Mouse (Mus musculus) intestine, embryonic 16.5 days (tissue): ENCODE measurements around the gene Gm595. TPM values are rescaled to one million over a fixed set of nuclear protein-coding genes. Genes with fewer than 3 reads are reported as not detected.

Source experiments
- ATAC-seq: fragments of 200-750 bp; cut with Nextera tagmentation; 2 replicates; pipeline ENCODE4 v1.8.0; 2017; ENCODE audit warnings: moderate TSS enrichment, moderate library complexity
- H3K27ac ChIP-seq: fragments of 300-500 bp; sonication (generic); 2 replicates; pipeline ENCODE4 v1.5.1; 2014; ENCODE audit warnings: mild to moderate bottlenecking, low read length
- H3K27me3 ChIP-seq: fragments of 300-500 bp; sonication (generic); replicated peaks from 2 replicates; pipeline ENCODE4 v1.6.1; 2014; ENCODE audit warnings: low read length, control low read depth, mixed read lengths; ENCODE audit not compliant: control insufficient read depth, insufficient read depth
- H3K36me3 ChIP-seq: fragments of 300-500 bp; sonication (generic); 2 replicates; pipeline ENCODE4 v1.6.1; 2014; ENCODE audit warnings: low read length, control low read depth; ENCODE audit not compliant: control insufficient read depth, insufficient read depth
- H3K4me1 ChIP-seq: fragments of 300-500 bp; sonication (generic); 2 replicates; pipeline ENCODE4 v1.6.1; 2014; ENCODE audit warnings: low read length, control low read depth, mixed read lengths; ENCODE audit not compliant: control insufficient read depth, insufficient read depth
- H3K4me2 ChIP-seq: fragments of 300-500 bp; sonication (generic); 2 replicates; pipeline ENCODE4 v1.6.1; 2014; ENCODE audit warnings: low read depth, low read length, control low read depth
- H3K4me3 ChIP-seq: fragments of 300-500 bp; sonication (generic); 2 replicates; pipeline ENCODE4 v1.5.1; 2014; ENCODE audit warnings: mild to moderate bottlenecking, low read length
- H3K9ac ChIP-seq: fragments of 300-500 bp; sonication (generic); 2 replicates; pipeline ENCODE4 v1.6.1; 2014; ENCODE audit warnings: low read depth, low read length
- H3K9me3 ChIP-seq: fragments of 300-500 bp; sonication (generic); 2 replicates; pipeline ENCODE4 v1.6.1; 2016; ENCODE audit warnings: low read length, control low read depth; ENCODE audit not compliant: control insufficient read depth
- WGBS: fragments of 180-500 bp; shearing (Covaris S2); extraction: QIAGEN DNeasy Blood & Tissue Kit; methylation state at CpG from one replicate; pipeline ENCODE4 v1.1.7; 2014; 5-methylcytosine and 5-hydroxymethylcytosine counted together
- polyA plus RNA-seq: library from polyadenylated mRNA; unstranded; fragments of >200 nt; fragmentation: Nextera tagmentation; extraction: Ambion mirVana; gene quantifications from 2 replicates; pipeline ENCODE4 v1.2.1, GENCODE M21; 2015

Gm595 gene
- polyA plus RNA-seq = not detected in 2 replicates

DNA sequence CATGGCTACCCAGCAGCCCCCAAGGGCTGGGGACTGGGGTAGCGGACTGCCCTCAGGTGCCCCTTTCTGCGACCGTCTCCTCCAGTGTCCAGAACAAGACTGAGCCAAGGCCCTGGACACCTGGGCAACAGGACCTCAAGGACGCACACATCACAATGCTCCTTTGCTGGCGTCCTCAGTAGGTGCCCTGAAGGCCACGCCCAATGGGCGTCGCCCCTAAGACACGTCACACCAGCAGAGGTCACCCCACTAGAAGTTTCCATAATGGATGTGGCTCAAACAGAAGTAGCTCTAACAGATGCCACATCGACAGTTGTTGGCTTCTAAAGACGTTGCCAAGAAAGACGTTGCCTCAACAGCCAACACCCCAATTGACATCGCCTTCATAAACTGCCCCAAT is at the start of gene Gm595:
Gm595 (minus strand) TSS at position 101 of the 400 bp plus-strand sequence.
- Histone ChIP-seq H3K4me3 (no peak within 1 kb of the TSS), H3K4me1 (no peaks in the 10 kb centered on the region), H3K36me3 (no peaks in the 10 kb centered on the region), H3K27me3 (no peaks in the 10 kb centered on the region), H3K9ac (no peak within 1 kb of the TSS), H3K9me3 (no peaks in the 10 kb centered on the region), H3K4me2 (no peak within 1 kb of the TSS), H3K27ac (no peak within 1 kb of the TSS)
- ATAC-seq = no peak
- 86% methylated on average over 13 of the region's 13 CpGs for WGBS

DNA sequence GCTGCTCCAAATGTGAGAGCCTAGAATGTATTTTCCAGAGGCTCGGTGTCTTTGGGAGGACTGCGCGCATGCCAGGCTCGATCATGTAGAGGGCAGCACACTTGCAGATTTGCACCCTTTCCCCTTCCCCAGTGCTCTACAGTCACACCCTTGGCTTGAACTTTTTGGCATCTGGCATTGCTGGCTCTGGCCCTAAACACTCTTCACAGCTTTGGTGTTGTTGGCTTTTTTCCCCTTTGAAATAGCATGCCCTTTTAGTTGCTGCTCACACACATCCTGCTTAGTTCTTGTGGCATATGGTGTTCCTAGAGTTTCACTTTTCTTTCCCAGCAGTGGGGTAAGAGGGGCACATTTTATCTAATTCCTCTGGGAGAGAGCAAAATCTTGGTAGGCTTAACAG is 30.9 kb upstream of the Gm595 start:
- no peak overlapping the region for H3K4me3 ChIP-seq
- H3K4me1 ChIP-seq = no peaks in the 10 kb centered on the region
- H3K36me3 ChIP-seq = no peaks in the 10 kb centered on the region
- H3K27me3 ChIP-seq = no peaks in the 10 kb centered on the region
- H3K9me3 ChIP-seq = no peaks in the 10 kb centered on the region
- ATAC-seq = no peak
- H3K4me2 ChIP-seq = no peak overlapping the region
- H3K27ac ChIP-seq = no peak overlapping the region
- no peak overlapping the region for H3K9ac ChIP-seq
- WGBS = 88% methylated on average over 4 of the region's 4 CpGs

DNA sequence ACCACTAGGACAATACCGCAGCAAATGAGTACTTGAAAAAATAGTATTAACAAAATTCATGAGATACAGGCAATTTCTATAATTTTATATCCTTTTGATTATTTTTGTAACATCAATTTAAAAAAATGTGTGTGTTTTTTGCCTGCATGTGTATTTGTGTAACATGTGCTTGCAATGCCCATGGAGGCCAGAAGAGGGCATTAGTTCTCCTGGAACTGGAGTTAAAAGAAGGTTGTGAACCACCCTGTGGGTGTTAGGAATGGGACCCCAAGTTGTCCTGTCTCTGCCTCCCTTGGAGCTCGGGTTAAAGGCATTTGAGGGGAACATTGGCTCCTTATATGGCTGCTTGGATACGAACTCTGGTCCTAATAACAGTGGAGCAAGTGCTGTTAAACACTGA is 26.2 kb upstream of the Gm595 start:
- no peak overlapping the region for H3K4me3 ChIP-seq
- H3K27ac ChIP-seq = no peak overlapping the region
- WGBS = 84% methylated on average over 3 of the region's 3 CpGs
- H3K9ac ChIP-seq = no peak overlapping the region
- no peaks in the 10 kb centered on the region for H3K4me1 ChIP-seq
- no peaks in the 10 kb centered on the region for H3K27me3 ChIP-seq
- no peak overlapping the region for H3K4me2 ChIP-seq
- no peaks in the 10 kb centered on the region for H3K36me3 ChIP-seq
- no peaks in the 10 kb centered on the region for H3K9me3 ChIP-seq
- ATAC-seq = no peak

DNA sequence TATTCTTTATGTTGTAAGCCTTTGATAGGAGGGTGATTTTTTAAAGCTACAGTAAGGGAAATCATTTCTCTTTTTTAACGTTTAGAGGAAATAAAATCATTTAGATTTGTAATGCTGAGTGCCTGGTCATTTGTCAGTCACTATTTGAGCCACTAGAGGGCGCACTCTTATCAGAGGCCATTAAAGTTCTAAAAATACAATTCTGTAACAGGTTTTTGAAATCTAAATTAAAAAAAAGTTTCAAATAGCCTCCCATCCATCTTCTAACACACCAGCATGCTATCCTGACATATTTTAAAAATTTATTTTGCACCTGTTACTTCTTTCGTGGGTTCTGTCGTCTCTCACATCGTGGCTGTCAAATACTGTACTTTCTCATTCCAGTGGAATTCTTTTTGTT is 22.0 kb upstream of the Gm595 start:
- Histone ChIP-seq H3K4me3 (no peak overlapping the region), H3K9ac (no peak overlapping the region), H3K4me2 (no peak overlapping the region), H3K36me3 (no peaks in the 10 kb centered on the region), H3K9me3 (no peaks in the 10 kb centered on the region), H3K27ac (no peak overlapping the region), H3K4me1 (no peaks in the 10 kb centered on the region), H3K27me3 (no peaks in the 10 kb centered on the region)
- WGBS = 39% methylated on average over 5 of the region's 5 CpGs
- ATAC-seq = no peak

DNA sequence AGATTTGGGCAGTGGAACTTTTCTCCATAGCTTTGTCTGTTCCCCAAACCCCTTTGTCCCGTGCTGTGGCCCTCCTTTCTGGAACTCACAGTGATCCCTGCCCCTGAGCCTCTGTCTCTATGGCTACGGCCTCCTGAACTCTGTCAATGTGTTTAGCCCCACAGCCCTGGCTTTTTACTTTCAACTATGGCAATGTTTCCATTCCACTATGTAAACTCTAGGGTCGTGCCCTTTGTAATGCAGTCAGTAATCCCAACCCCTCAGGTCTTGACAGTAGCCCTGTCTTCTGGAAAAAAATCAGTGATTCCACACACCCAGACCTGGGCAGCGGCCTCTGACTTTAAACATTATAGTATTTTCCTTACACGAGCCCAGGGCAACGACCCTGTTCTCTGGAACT is 19.3 kb upstream of the Gm595 start:
- Histone ChIP-seq H3K4me3 (no peak overlapping the region), H3K4me2 (no peak overlapping the region), H3K9ac (no peak overlapping the region), H3K27ac (no peak overlapping the region), H3K9me3 (no peaks in the 10 kb centered on the region), H3K36me3 (no peaks in the 10 kb centered on the region), H3K27me3 (no peaks in the 10 kb centered on the region), H3K4me1 (no peaks in the 10 kb centered on the region)
- WGBS = 42% methylated on average over 6 of the region's 6 CpGs
- ATAC-seq = no peak

DNA sequence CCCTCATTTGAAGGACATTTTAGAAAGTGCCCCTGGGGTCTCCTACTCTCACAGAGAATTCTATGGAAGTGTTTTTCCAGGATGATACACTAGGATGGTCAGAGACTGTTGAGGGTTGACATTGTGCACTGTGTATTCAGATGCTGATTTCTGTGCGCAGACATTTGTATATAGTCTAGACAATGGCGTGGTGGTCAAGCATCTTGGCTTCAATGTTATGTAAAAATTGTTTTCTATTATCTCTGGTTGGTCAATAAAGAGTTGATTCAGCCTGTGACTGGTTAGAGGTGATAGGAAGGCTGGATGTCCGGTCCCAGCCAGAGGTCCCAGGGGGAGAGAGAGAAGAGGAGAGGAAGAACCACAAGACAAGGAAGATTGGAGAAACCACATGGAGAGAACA is 16.4 kb upstream of the Gm595 start:
- Histone ChIP-seq H3K9me3 (no peaks in the 10 kb centered on the region), H3K4me3 (no peak overlapping the region), H3K36me3 (no peaks in the 10 kb centered on the region), H3K27me3 (no peaks in the 10 kb centered on the region), H3K4me2 (no peak overlapping the region), H3K27ac (no peak overlapping the region), H3K4me1 (no peaks in the 10 kb centered on the region), H3K9ac (no peak overlapping the region)
- 84% methylated on average over 3 of the region's 3 CpGs for WGBS
- no peak for ATAC-seq

DNA sequence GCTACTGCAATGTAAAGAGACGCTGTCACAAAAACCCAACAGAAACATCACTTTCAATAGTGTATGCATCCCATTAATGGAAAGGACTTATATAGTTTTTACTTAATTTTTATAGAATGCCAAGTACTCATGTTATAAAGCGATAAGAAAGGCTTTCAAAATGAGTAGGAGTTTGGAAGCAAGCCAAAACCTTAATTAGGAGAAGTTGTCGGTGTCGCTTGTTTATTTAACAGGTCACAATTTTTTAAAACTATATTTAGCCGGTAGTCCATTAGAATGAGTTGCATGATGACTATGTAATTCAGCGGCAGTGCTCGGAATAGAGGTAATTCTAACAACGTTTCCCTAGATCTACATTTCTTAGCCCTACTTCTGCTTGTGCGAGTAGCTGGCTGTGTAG is 12.7 kb upstream of the Gm595 start:
- Histone ChIP-seq H3K4me3 (no peak overlapping the region), H3K36me3 (no peaks in the 10 kb centered on the region), H3K4me1 (no peaks in the 10 kb centered on the region), H3K27ac (no peak overlapping the region), H3K9ac (no peak overlapping the region), H3K9me3 (no peaks in the 10 kb centered on the region), H3K4me2 (no peak overlapping the region), H3K27me3 (no peaks in the 10 kb centered on the region)
- ATAC-seq = no peak
- WGBS = 83% methylated on average over 9 of the region's 9 CpGs

DNA sequence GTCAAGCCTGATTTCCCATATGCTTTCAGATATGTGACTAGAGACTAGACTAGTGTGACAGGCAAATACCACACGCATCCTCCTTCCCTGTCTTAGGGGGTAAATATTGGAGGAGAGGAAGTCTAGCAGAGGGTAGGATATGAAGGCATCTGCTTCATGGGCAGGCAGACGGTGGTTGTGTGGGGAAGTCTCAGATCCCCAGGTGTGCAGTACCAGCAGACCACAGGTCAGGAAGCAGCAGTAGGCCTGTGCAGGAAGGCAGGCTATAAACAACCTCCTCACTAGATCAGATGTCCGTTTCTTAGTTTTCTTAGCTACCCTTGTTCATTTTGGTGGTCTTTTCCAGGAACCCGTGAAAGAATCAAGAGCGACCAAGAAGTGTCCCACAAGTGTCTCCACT is 7.1 kb upstream of the Gm595 start:
- H3K36me3 ChIP-seq = no peaks in the 10 kb centered on the region
- no peaks in the 10 kb centered on the region for H3K27me3 ChIP-seq
- H3K4me3 ChIP-seq = no peak overlapping the region
- no peak overlapping the region for H3K27ac ChIP-seq
- WGBS = 80% methylated on average over 5 of the region's 5 CpGs
- no peaks in the 10 kb centered on the region for H3K4me1 ChIP-seq
- H3K9ac ChIP-seq = no peak overlapping the region
- H3K4me2 ChIP-seq = no peak overlapping the region
- H3K9me3 ChIP-seq = no peaks in the 10 kb centered on the region
- ATAC-seq = no peak

Other genes with a start within 250 kb of the Gm595 start
- 0.27 and 0.45 TPM in 2 replicates for gene Gpr119, start 203.2 kb downstream of the Gm595 start, polyA plus RNA-seq
- 13.1 and 14.0 TPM in 2 replicates for gene Rbmx2, start 182.7 kb downstream of the Gm595 start, polyA plus RNA-seq